Mouse (Mus musculus) hindbrain, embryonic 11.5 days (tissue): ENCODE results near the gene Cyp4f40. TPM values are rescaled to one million over a fixed set of nuclear protein-coding genes. Genes with fewer than 3 reads are reported as not detected.
A peak's percentile ranks its signal among the peaks of the same experiment; 100 is the strongest.

ENCODE experiments used
- ATAC-seq: fragments of 200-750 bp; cut with Nextera tagmentation; 2 replicates; pipeline ENCODE4 v1.8.0; 2017; ENCODE audit warnings: mild to moderate bottlenecking, moderate TSS enrichment, moderate library complexity; ENCODE audit not compliant: low FRiP score
- DNase-seq: peaks from one replicate; pipeline ENCODE4 v3.0.0-alpha.2; 2015; ENCODE audit warnings: low spot score
- H3K27ac ChIP-seq: fragments of 300-500 bp; sonication (generic); 2 replicates; pipeline ENCODE4 v1.5.1; 2014; ENCODE audit warnings: mild to moderate bottlenecking, low read depth, low read length
- H3K27me3 ChIP-seq: fragments of 300-500 bp; sonication (generic); 2 replicates; pipeline ENCODE4 v1.6.1; 2014; ENCODE audit warnings: mild to moderate bottlenecking, low read length, moderate library complexity, mixed read lengths; ENCODE audit not compliant: control insufficient read depth, insufficient read depth
- H3K36me3 ChIP-seq: fragments of 300-500 bp; sonication (generic); 2 replicates; pipeline ENCODE4 v1.6.1; 2014; ENCODE audit warnings: mild to moderate bottlenecking, low read length, moderate library complexity, mixed read lengths; ENCODE audit not compliant: control insufficient read depth, insufficient read depth
- H3K4me1 ChIP-seq: fragments of 300-500 bp; sonication (generic); replicated peaks from 2 replicates; pipeline ENCODE4 v1.6.1; 2014; ENCODE audit warnings: low read length, mixed read lengths; ENCODE audit not compliant: control insufficient read depth, insufficient read depth
- H3K4me2 ChIP-seq: fragments of 300-500 bp; sonication (generic); replicated peaks from 2 replicates; pipeline ENCODE4 v1.6.1; 2014; ENCODE audit warnings: mild to moderate bottlenecking, low read depth, low read length
- H3K4me3 ChIP-seq: fragments of 300-500 bp; sonication (generic); 2 replicates; pipeline ENCODE4 v1.5.1; 2014; ENCODE audit warnings: low read depth, low read length
- H3K9ac ChIP-seq: fragments of 300-500 bp; sonication (generic); 2 replicates; pipeline ENCODE4 v1.6.1; 2014; ENCODE audit warnings: low read depth, low read length
- H3K9me3 ChIP-seq: fragments of 300-500 bp; sonication (generic); 2 replicates; pipeline ENCODE4 v1.6.1; 2016; ENCODE audit warnings: low read length; ENCODE audit not compliant: control insufficient read depth
- WGBS: fragments of 180-500 bp; shearing (Covaris S2); extraction: QIAGEN DNeasy Blood & Tissue Kit; methylation state at CpG from one replicate; pipeline ENCODE4 v1.1.7; 2014; 5-methylcytosine and 5-hydroxymethylcytosine counted together
- polyA plus RNA-seq: library from polyadenylated mRNA; unstranded; fragments of >200 nt; fragmentation: Nextera tagmentation; extraction: Ambion mirVana; gene quantifications from 2 replicates; pipeline ENCODE4 v1.2.1, GENCODE M21; 2014

Cyp4f40 gene
- polyA plus RNA-seq, 1 experiment from 2014 or later: not detected

GRCm38 (mm10) chr17:32634972-32635314, 23.8 kb upstream of the Cyp4f40 start:
- peak; percentile 88 for ATAC-seq
- 2% methylated on average over 17 of the region's 17 CpGs for WGBS
- no peak overlapping the region for H3K27ac ChIP-seq

DNA sequence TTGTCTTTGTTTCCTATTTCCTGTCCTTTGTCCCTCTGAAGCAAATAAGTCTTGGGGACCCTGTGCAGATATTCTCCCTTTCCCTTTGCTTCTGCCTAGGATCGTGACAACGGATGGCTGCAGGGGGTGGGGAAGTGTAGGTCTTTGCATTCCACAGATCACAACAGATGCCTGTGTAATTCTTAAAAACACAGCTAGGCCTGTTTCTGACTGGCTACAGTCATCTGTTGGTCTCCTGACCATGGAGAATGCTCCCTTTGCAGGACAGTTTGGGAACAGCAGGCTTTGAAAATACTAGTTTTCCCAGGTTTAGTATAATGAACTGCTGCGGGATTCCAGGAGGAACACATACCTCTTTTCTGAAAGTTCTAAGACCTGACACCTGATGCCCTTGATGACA, 22.4 kb upstream of the Cyp4f40 start:
- ATAC-seq (no peak), DNase-seq (peak; percentile 1)
- no peak overlapping the region for H3K4me3 ChIP-seq
- no peaks in the 10 kb centered on the region for H3K27me3 ChIP-seq
- no peaks in the 10 kb centered on the region for H3K36me3 ChIP-seq
- no peak overlapping the region for H3K4me2 ChIP-seq
- no peak overlapping the region for H3K27ac ChIP-seq
- H3K4me1 ChIP-seq: no peaks in the 10 kb centered on the region
- WGBS: 68% methylated on average over 3 of the region's 3 CpGs
- H3K9ac ChIP-seq: no peak overlapping the region
- H3K9me3 ChIP-seq: no peaks in the 10 kb centered on the region

More at GRCm38 (mm10) chr17:32634972-32635314, 23.8 kb upstream of the Cyp4f40 start:
- H3K4me1 ChIP-seq: no peaks in the 10 kb centered on the region
- H3K27me3 ChIP-seq: no peaks in the 10 kb centered on the region
- no peaks in the 10 kb centered on the region for H3K9me3 ChIP-seq
- H3K4me2 ChIP-seq: peak overlapping the region; percentile 55
- peak overlapping the region; percentile 31 for H3K4me3 ChIP-seq
- DNase-seq: peak; percentile 96
- H3K9ac ChIP-seq: peak overlapping the region; percentile 56; the same call in 1 of the 2 replicates
- no peaks in the 10 kb centered on the region for H3K36me3 ChIP-seq

- H3K9ac ChIP-seq: no peak overlapping the region
- no peaks in the 10 kb centered on the region for H3K36me3 ChIP-seq
- no peak overlapping the region for H3K4me2 ChIP-seq
- ATAC-seq (no peak), DNase-seq (no peak)
- H3K4me3 ChIP-seq: no peak overlapping the region
- no peak overlapping the region for H3K27ac ChIP-seq
- H3K27me3 ChIP-seq: no peaks in the 10 kb centered on the region
- no peaks in the 10 kb centered on the region for H3K4me1 ChIP-seq
- 93% methylated on average over 2 of the region's 2 CpGs for WGBS
- H3K9me3 ChIP-seq: no peaks in the 10 kb centered on the region
These were observed 21.5 kb upstream of the Cyp4f40 start for GRCm38 (mm10) chr17:32637151-32637550.

GRCm38 (mm10) chr17:32646631-32647030, 12.1 kb upstream of the Cyp4f40 start:
- Histone ChIP-seq H3K27me3 (no peaks in the 10 kb centered on the region), H3K4me3 (no peak overlapping the region), H3K27ac (no peak overlapping the region), H3K9me3 (no peaks in the 10 kb centered on the region), H3K36me3 (no peaks in the 10 kb centered on the region), H3K9ac (no peak overlapping the region), H3K4me1 (no peaks in the 10 kb centered on the region), H3K4me2 (no peak overlapping the region)
- no peak for ATAC-seq
- 91% methylated on average over 4 of the region's 4 CpGs for WGBS
- no peak for DNase-seq

- DNase-seq: no peak
- Histone ChIP-seq H3K27me3 (no peaks in the 10 kb centered on the region), H3K4me1 (no peaks in the 10 kb centered on the region), H3K27ac (no peak overlapping the region), H3K36me3 (no peaks in the 10 kb centered on the region), H3K9ac (no peak overlapping the region), H3K4me2 (no peak overlapping the region), H3K9me3 (no peaks in the 10 kb centered on the region), H3K4me3 (no peak overlapping the region)
- WGBS: 86% methylated on average over 4 of the region's 4 CpGs
- ATAC-seq: no peak
These were observed 4.8 kb upstream of the Cyp4f40 start for GRCm38 (mm10) chr17:32653860-32654259.

GRCm38 (mm10) chr17:32657041-32657440, 1.7 kb upstream of the Cyp4f40 start:
- H3K27ac ChIP-seq: no peak overlapping the region
- H3K9me3 ChIP-seq: no peaks in the 10 kb centered on the region
- no peak for DNase-seq
- H3K9ac ChIP-seq: no peak overlapping the region
- H3K27me3 ChIP-seq: no peaks in the 10 kb centered on the region
- no peak for ATAC-seq
- H3K4me1 ChIP-seq: no peaks in the 10 kb centered on the region
- no peak overlapping the region for H3K4me3 ChIP-seq
- WGBS: 77% methylated on average over 3 of the region's 3 CpGs
- no peaks in the 10 kb centered on the region for H3K36me3 ChIP-seq
- no peak overlapping the region for H3K4me2 ChIP-seq

DNA sequence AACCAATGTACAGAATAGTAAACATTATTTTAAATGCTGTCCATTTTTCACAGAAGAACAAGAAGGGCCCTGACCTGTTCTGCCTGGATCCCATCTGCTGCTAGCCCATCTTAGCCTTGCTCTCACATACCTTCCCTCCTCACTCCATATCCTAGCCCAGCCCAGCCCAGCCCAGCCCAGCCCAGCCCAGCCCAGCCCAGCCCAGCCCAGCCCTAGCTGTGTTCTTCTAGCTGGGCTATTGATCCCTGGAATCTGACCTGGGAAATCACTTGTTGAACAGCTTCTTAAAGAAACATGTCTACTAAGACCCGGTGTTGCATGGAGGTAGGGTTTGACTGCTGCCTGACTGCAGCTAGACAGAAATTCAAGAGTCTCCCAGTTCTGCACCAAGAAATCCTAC, 454 bp upstream of the Cyp4f40 start:
- no peak for DNase-seq
- no peak overlapping the region for H3K4me2 ChIP-seq
- ATAC-seq: no peak
- H3K9me3 ChIP-seq: no peaks in the 10 kb centered on the region
- H3K27ac ChIP-seq: no peak overlapping the region
- H3K9ac ChIP-seq: no peak overlapping the region
- H3K36me3 ChIP-seq: no peaks in the 10 kb centered on the region
- H3K27me3 ChIP-seq: no peaks in the 10 kb centered on the region
- WGBS: 72% methylated on average over 1 of the region's 1 CpGs
- H3K4me1 ChIP-seq: no peaks in the 10 kb centered on the region
- no peak overlapping the region for H3K4me3 ChIP-seq

DNA sequence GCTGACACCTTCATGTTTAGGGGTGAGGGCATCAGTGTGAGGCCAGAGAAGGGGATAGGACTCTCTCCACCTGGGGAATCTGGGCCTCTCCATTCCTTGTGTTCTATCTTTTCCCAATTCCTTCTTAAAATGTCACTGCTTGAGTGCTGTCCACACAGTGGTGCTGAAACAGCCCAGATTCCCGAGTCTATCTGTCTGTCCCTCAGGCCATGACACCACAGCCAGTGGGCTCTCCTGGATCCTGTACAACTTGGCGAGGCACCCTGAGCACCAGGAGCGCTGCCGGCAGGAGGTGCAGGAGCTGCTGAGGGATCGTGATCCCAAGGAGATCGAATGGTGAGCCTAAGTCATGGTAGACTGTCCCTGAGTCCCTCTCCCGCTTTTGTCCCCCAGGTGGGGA, 15.3 kb downstream of the Cyp4f40 start:
- Histone ChIP-seq H3K27me3 (no peaks in the 10 kb centered on the region), H3K9ac (no peak overlapping the region), H3K4me2 (no peak overlapping the region), H3K9me3 (no peaks in the 10 kb centered on the region), H3K36me3 (no peaks in the 10 kb centered on the region), H3K27ac (no peak overlapping the region), H3K4me3 (no peak overlapping the region), H3K4me1 (no peaks in the 10 kb centered on the region)
- WGBS: 65% methylated on average over 7 of the region's 7 CpGs
- DNase-seq (no peak), ATAC-seq (no peak)

DNA sequence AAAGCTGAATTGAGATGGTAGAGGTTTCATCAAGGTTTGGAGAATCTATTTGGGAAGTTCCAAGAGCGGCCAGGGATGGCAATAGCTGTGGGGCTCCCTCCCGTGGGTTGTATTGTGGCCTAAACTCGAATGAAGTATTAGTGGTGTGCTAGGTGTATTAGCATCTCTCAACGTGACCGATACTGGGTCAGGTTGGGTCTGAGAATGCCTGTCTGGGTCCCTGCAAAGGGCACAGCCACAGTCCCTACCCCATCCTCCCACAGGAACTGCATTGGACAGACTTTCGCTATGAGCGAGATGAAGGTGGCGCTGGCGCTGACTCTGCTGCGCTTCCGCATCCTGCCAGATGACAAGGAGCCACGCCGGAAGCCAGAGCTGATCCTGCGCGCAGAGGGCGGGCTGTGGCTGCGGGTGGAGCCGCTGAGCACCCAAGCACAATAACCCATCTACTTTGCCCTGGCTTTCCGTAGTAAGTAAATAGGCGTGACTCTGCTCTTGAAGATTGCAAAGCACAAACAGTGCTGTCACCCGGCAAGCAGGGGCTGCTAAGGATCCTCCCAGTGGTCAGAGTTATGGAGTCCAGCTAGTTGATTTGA, 17.4 kb downstream of the Cyp4f40 start:
- WGBS: 46% methylated on average over 21 of the region's 21 CpGs
- no peaks in the 10 kb centered on the region for H3K27me3 ChIP-seq
- H3K9ac ChIP-seq: no peak overlapping the region
- ATAC-seq: no peak
- H3K9me3 ChIP-seq: no peaks in the 10 kb centered on the region
- H3K4me2 ChIP-seq: no peak overlapping the region; the same call in 1 of the 2 replicates
- H3K27ac ChIP-seq: no peak overlapping the region
- H3K4me1 ChIP-seq: no peaks in the 10 kb centered on the region
- peak; percentile 17 for DNase-seq
- H3K4me3 ChIP-seq: no peak overlapping the region
- H3K36me3 ChIP-seq: no peaks in the 10 kb centered on the region
